Mouse (Mus musculus) neutrophil, adult 5-6 weeks (primary cell): Measurements from ENCODE around the gene Srgap1. TPM values are rescaled to one million over a fixed set of nuclear protein-coding genes. Genes with fewer than 3 reads are reported as not detected.
A peak's percentile ranks its signal among the peaks of the same experiment; 100 is the strongest.

Source experiments
- ATAC-seq: fragments of 151-379, 151-347 bp; 2 replicates; pipeline ENCODE4 v1.8.0; 2017; ENCODE audit warnings: mild to moderate bottlenecking, moderate TSS enrichment; ENCODE audit not compliant: insufficient number of reproducible peaks, poor library complexity, low FRiP score, severe bottlenecking; ENCODE audit errors: extremely low read depth
- total RNA-seq: library from RNA; stranded (forward); fragments of 200-1000 nt; gene quantifications from 2 replicates; pipeline ENCODE4 v1.2.3, GENCODE M21; 2017

Gene Srgap1
- total RNA-seq: 0.12 and 0.23 TPM in 2 replicates

DNA sequence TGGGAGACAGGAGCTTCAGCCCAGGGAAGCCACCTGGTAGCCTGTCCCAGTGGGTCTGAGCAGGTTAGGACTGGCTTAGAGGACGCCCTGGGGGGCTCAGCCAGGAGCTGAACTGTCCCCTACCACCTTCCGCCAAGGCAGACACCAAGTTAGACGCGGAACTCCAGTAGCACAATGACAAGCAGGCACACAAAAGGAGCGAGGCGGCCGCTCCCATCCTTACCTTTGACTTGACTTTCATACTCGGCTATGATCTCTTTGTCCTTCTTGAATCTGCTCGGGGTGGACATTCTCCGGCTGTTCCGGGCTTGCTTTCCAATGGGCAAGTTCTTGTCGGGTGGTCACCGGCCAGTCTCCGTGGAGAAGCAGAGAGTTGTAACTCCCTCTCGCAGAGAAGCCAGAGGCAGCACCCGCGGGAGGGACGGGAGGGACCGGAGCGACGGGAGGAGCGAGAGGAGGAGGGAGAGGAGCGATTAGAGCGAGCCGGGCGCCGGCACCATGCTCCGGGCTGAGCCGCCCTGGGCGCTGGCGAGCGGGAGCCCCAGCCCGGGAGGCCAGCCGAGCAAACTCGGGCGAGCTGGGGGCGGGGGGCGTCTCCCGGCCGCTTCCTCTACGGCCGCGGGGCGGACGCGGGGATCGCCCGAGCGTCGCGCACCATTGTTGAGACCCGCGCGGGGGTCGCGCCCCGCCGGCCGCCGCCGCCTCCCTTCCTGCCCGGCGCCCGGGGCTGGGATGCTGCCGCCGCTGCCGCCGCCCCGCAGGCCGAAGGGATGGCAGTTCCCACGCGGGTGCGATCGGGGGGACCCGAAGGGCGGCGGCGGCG, at the start of gene Srgap1:
Gene Srgap1 (minus strand): TSS at position 412 of the 823 bp plus-strand sequence.
- ATAC-seq: no peak

DNA sequence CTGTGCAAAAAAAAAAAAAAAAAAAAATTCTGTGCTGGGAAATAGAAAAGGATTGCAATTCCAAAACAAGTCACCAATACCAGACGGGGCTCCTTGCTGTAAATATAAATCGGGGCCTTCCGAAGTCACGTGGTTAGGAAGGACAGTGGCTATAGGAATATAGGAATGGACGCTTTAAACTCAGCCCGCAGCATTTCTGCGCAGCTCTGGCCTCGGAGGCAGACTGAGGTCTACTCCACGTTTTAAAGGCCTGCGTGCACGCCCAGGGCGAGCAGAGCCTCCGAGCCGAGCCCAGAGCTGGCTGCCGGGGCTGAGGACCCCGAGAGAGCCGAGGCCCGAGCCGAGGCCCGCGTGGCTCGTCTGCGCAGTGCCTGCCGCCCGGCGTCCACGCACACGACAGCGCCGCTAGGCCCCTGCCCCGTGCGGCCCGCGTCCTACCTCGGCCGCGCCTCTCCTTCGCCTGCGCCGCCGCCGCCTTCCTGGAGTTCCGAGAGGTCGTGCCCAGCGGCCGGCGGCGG, 49.4 kb upstream of the Srgap1 start:
- no peak for ATAC-seq

DNA sequence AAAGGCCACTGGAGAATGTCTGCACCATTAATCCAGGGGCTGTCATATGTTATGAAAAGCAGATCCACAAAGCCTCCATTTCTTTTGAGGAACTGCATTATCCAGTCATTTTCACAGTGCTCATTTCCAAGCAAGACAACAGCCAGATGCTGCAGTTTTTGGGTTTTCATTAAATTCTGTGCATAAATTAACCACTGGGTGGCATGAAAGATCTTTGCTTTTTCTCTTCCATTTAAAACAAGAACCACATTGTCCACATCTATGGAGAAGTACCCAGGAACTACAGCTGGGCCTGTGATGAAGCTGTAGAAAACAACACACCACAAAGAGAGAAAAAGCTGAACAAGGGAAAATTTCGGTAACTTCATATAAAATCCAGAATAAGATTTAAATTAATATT, 43.4 kb upstream of the Srgap1 start:
- no peak for ATAC-seq

DNA sequence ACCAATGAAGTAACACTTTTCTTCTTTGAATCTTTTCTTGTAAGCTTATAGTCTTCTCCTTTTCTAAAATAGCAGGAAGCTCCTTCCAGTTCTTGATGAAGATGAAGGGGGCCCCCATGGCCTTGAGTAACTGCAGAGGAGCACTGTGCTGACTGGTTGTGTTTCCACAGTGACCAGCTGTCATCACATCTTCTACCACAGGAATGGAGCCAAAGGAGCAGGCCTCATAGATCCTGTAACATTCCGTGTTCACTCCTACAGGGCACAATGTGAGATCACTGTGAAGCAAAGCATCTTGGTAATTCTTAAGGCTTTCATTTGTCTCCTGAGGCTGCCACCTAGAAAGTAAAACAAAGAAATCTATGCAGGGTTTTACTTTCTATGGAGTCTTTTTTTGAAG, 34.2 kb upstream of the Srgap1 start:
- no peak for ATAC-seq

DNA sequence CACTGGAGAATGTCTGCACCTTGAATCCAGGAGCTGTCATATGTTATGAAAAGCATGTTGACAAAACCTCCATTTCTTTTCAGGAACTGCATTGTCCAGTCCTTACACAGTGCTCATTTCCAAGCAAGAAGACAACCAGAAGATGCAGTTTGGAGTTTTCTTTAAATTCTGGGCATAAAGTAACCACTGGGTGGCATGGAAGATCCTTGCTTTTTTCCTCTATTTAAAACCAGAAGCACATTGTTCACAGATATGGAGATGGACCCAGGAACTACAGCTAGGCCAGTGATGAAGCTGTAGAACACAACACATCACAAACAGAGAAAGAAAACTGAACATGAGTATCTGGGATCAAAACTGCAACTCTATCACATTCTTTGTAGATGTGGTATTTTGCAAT, 22.0 kb upstream of the Srgap1 start:
- no peak for ATAC-seq

DNA sequence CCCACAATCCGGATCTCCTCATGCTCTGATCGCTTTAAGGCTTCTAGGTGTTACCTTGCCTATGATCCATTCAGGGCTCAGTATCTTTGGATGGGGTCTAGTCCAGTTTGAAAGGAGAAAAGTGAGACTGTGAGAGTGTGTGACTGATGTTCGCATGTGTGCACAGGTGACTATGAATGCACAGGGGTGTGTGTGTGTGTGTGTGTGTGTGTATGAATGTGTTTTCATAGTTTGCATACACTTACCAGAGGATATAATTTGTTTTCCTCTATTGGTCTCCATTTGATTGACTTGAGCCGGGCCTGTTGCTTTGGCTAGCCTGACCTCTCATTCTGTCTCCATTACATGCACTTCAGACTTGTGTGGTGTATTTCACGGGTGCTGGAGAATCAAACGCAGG, 8.7 kb upstream of the Srgap1 start:
- ATAC-seq: no peak

DNA sequence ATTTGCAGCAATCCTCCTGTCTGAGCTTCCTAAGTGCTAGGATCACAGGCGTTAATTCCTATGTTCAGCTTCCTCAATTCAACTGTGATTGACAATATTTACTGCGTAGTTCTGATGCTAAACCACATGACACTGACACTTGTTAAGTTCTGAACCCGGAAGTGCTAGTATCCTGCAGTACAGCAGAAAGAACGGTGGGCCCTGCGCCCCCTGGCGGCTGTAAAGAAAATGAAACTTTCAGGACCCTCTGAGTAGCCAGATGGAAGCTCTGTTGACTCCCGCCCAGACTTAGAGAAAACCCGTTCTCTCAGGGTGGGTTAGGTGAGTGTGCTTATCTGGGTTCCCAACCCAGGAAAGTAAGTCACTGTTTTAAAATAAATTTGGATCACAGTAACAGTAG, 7.4 kb upstream of the Srgap1 start:
- peak; percentile 73 for ATAC-seq

DNA sequence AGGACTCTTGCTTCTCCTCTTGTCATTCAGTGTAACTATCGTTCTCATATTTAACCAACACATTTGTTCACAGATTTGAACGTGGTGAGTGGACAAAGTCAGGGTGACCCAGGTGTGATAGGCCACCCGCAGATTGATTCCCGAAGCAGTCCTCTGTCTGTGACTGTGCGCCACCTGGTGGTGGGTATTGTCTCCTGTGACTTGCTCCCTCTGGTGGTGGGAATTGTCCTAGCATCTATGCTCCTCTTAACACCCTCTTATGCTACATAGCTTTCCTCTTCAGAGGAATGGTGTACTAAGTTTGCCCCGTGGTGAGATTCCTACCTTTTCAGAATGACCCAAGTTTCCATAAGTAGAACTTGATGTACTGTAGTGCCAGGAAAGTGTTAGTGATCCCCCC, 4.7 kb upstream of the Srgap1 start:
- ATAC-seq: peak; percentile 87

DNA sequence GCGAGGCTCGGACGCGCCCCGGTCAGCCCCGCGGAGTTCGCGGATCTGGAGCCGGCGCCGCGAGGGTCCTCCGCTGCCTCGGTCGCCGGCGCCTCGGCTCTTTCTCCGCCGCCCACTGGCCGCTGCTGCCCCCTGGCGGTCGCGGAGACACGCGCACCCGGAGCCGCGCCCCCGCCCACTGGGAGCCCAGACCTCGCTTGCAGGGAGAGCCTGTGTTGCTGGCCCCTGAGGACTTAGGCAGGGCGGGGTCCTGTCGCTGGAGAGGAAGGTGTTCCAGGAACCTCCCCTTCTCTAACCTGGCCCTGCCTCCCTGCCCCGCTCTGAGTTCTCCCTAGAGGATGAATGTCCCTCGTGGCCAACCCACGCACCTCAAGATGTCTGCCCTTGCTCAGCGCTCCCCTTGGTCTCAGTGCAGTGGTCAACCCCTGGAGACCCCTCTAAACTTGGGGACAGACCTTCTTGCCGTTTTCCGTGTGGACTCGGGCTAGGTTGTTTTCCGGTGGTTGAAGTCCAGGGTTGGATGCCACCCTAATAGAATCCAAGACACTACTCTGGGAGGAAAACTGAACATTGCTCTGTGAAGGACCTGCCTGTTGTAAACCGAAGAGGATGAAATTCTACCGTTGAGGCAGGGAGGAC, 731 bp upstream of the Srgap1 start:
- ATAC-seq: peak; percentile 39; the same call in 1 of the 2 replicates

DNA sequence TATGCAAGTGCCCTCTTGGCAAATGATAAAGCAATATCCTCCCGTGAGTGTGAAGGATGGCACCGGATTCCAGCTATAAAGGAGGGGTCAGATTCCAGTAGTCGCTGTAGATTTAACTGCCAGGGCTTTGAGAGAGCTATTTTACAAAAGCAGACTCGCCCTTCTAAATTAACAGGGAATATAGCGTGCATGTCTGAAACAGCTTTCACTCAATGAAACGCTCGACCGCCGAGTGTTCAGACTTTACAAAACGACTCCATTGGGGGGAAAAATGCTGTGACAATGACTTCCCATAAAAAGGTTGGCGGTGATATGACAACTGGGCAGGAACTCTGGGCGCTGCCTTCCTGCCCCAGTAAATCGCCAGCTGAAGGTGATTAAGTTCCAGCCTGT, 608 bp downstream of the Srgap1 start:
- ATAC-seq: no peak

DNA sequence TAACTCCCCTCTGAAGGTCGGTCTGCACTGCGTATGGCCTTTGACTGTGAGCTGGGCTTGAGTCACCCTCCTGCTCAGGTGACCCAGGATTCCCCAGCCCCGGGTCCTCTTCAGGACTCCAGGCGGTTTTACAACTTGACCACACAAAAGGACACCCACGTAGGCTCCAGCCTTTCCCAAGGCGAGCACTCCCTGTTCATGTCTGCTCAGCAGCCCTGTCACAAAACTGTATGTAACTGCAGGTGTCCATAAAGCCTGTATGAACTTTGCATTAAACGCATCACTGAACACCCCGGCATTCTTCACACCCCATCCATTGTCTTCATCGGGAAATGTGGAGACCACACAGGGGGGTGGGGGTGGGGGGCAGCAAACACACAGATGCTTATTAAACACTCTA, 1.2 kb downstream of the Srgap1 start:
- no peak for ATAC-seq

DNA sequence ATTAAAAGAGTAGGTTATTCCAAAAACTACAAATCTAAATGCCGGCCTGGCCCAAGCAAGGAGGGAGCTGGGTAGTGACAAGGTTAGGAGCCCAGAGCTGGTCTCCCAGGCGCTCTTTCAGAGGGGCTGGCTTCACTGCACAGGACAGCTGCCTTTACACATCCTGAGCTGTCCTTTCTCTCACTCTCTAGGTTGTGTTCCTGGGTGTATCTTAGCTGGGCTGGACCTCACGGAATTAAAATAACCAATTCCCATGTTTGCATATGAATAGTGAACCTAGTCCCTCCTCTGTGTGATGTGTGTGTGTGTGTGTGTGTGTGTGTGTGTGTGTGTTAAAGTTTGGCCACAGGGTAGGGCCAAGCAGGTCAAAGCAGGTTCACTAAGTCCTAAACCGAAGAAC, 2.2 kb downstream of the Srgap1 start:
- no peak for ATAC-seq

DNA sequence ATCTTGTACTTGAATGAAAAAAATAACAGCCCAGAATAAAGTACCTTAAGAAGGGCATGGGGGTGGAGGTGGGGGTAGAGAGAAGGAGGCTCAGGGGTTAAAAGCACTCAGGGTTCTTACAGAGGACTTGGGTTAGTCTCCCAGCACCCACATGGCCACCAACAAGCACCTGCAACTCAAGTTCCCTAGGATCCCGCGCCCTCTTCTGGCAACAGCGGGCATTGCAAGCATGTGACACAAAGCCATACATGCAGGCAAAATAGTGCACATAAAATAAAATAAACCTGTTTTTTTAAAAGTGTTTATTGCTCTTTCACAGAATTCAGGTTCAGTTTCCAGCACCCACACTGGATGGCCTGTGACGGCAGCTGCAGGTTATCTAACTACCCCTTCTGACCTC, 6.7 kb downstream of the Srgap1 start:
- no peak for ATAC-seq

DNA sequence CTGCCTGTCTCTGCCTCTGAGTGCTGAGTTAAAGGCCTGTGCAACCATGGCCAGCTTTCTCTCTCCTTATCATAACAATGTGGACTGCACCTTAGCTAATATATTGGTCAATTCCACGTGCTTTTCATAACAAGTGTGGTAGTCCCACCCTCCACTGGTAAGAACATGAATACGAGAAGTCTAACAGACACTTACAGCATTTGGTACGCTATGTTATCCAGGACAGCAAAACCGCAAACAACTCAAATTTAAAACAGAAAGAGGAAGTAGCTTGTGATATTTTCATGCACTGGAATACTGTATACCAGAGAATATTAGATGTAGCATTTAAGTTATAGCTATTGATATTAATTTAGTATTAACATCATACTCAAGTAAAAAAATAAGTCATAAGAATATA, 7.5 kb downstream of the Srgap1 start:
- ATAC-seq: no peak

DNA sequence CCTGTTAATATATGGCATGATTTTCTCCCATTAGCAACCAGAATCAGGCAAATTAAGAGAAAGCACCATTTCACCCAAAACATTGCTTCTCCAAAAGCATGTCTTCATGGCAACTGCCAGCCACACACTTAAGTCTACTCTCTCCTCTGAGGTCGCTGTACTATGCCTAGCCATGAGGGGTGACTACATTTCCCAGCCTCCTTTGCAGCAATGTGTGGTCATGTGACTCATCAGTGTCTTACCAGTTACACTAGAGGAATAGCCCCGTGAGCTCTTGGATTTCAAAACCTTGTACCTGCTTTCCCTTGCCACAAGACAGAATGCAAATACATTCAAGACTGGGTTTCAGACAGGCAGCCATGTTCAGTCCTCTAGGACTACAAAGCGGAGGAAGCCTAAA, 8.6 kb downstream of the Srgap1 start:
- ATAC-seq: peak; percentile 53; the same call in 1 of the 2 replicates

DNA sequence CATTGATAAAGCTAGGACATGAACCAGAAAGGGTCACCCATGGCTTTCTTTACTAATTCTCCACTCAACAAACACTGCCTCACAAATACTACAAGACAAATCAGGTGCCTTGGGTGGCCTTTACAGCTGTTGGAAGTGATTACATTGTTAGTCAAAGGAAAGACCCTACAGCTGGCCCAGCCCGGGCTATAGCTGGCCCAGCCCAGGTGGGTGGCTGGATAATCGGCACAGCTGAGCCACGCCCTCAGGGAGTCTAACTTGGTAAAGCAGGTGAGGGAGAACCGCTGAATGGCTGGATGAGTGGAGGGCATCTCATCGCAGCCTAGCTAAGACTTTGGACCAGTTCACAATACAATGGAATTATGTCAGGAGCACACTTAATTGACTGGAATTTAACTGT, 13.8 kb downstream of the Srgap1 start:
- ATAC-seq: no peak

DNA sequence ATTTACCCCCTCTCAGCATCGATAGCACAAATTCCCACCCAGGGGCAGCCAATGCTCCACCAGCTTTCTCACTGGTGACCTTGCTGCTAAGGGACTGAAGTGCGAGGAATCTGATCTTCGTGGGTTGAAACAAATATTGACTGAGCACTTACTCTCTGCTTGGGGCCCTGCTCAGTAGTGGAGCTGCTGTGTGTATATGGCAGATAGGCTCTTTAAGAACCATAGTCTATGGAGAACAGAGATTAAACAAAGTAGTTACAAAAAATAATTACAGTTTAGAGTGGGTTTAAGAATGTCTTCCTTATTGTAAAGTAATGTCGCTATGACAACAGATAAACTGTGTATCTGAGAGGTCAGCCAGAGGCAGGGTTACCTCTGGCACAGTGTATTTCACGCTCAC, 16.7 kb downstream of the Srgap1 start:
- no peak for ATAC-seq

DNA sequence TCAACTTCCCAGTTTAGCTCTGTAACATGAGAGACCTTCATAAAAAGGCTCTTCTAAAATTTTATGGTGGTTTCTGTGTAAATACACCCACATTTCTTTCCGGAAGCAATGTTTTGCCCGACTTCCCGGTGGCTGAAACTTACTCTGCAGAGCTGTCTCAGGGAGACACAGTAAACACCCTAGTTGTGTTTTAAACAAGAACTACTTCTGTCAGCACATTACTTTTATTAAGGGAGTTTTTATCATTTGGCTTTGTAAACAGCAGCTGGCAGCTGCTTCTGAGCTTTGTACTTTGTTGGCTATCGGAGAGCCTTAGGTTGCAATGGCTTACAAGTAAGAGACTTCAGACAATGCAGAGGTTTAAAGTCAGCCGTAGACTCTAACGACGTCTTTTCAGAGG, 17.4 kb downstream of the Srgap1 start:
- ATAC-seq: no peak

DNA sequence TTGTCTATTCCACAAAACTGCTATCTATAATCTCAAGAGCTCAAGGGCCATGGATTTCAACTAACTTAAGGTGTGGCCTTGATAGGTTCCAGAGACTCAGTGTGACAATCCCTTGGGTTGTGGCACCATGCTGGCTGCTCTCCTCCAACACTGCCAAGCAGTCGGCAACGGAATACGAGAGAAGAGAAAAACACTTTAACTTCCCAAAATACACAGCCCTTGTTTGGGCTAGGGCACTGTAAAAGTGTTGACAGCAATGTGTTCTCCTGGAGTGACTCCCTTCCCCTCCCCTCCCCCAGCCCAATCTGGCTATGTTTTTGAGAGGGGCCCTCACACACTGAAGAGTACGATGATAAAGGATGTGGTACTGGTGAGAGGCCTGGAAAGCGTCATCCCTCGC, 21.9 kb downstream of the Srgap1 start:
- no peak for ATAC-seq

DNA sequence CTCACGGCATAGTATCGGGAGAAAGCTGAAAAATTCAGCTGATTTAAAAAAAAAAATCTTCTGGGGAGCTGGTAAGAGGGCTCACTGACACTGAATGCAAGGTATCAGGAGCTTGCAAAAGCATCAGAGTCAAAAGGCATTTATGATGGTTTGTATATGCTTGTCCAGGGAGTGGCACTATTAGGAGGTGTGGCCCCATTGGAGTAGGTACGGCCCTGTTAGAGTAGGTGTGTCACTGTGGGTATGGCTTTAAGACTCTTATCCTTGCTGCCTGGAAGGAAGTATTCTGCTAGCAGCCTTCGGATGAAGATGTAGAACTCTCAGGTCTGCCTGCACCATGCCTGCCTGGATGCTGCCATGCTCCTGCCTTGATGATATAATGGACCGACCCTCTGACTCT, 26.2 kb downstream of the Srgap1 start:
- no peak for ATAC-seq
